Mouse (Mus musculus): Measurements from ENCODE around the gene Tagln. TPM values are rescaled to one million over a fixed set of nuclear protein-coding genes. Genes with fewer than 3 reads are reported as not detected.

Tagln gene
- polyA plus RNA-seq, 1 experiment from 2014 or later: 443 TPM

GRCm38 (mm10) chr9:45929285-45929684 is 6.6 kb downstream of the Tagln start:
- Histone ChIP-seq H3K4me2 (ENCODE audit: low read length) (no peak overlapping the region), H3K9ac (ENCODE audit: low read length) (no peak overlapping the region), H3K4me3 (ENCODE audit: low read depth, low read length) (no peak overlapping the region), H3K27me3 (replicated peaks; ENCODE audit: control insufficient read depth, insufficient read depth, low read length) (no peaks in the 10 kb centered on the region), H3K27ac (ENCODE audit: low read depth) (no peak overlapping the region), H3K9me3 (ENCODE audit: control insufficient read depth, low read length) (no peaks in the 10 kb centered on the region), H3K4me1 (replicated peaks; ENCODE audit: control insufficient read depth, insufficient read depth, low read length) (peaks cover 10% of the 10 kb centered on the region), H3K36me3 (ENCODE audit: control insufficient read depth, insufficient read depth, low read length) (peaks cover 65% of the 10 kb centered on the region)
- 85% methylated on average over 5 of the region's 5 CpGs for WGBS
- ATAC-seq (replicated peaks; ENCODE audit: low FRiP score, low TSS enrichment, low read depth) (no peak), DNase-seq (ENCODE audit: low spot score) (no peak)

- DNase-seq (ENCODE audit: low spot score) (no peak), ATAC-seq (replicated peaks; ENCODE audit: low FRiP score, low TSS enrichment, low read depth) (peak; percentile 60; the same call in 1 of the 2 replicates)
- H3K4me3 ChIP-seq (ENCODE audit: low read depth, low read length): no peak overlapping the region
- peak overlapping the region; percentile 78 for H3K27ac ChIP-seq (ENCODE audit: low read depth)
- no peak overlapping the region for H3K9ac ChIP-seq (ENCODE audit: low read length)
- no peak overlapping the region for H3K4me2 ChIP-seq (ENCODE audit: low read length)
- H3K27me3 ChIP-seq (replicated peaks; ENCODE audit: control insufficient read depth, insufficient read depth, low read length): no peaks in the 10 kb centered on the region
- no peaks in the 10 kb centered on the region for H3K9me3 ChIP-seq (ENCODE audit: control insufficient read depth, low read length)
- 33% methylated on average over 1 of the region's 1 CpGs for WGBS
- H3K4me1 ChIP-seq (replicated peaks; ENCODE audit: control insufficient read depth, insufficient read depth, low read length): no peaks in the 10 kb centered on the region
- H3K36me3 ChIP-seq (ENCODE audit: control insufficient read depth, insufficient read depth, low read length): peaks cover 71% of the 10 kb centered on the region
Measured at GRCm38 (mm10) chr9:45919895-45920294, 16.0 kb downstream of the Tagln start.

- ATAC-seq (replicated peaks; ENCODE audit: low FRiP score, low TSS enrichment, low read depth): no peak
Measured at GRCm38 (mm10) chr9:45917041-45917934, 18.6 kb downstream of the Tagln start.

GRCm38 (mm10) chr9:45915659-45916058 is 20.2 kb downstream of the Tagln start:
- ATAC-seq (replicated peaks; ENCODE audit: low FRiP score, low TSS enrichment, low read depth) (no peak), DNase-seq (ENCODE audit: low spot score) (no peak)
- Histone ChIP-seq H3K36me3 (ENCODE audit: control insufficient read depth, insufficient read depth, low read length) (peaks cover 85% of the 10 kb centered on the region), H3K9me3 (ENCODE audit: control insufficient read depth, low read length) (no peaks in the 10 kb centered on the region), H3K27me3 (replicated peaks; ENCODE audit: control insufficient read depth, insufficient read depth, low read length) (no peaks in the 10 kb centered on the region), H3K9ac (ENCODE audit: low read length) (no peak overlapping the region), H3K4me1 (replicated peaks; ENCODE audit: control insufficient read depth, insufficient read depth, low read length) (no peaks in the 10 kb centered on the region), H3K4me2 (ENCODE audit: low read length) (no peak overlapping the region), H3K27ac (ENCODE audit: low read depth) (no peak overlapping the region), H3K4me3 (ENCODE audit: low read depth, low read length) (no peak overlapping the region)
- WGBS: 87% methylated on average over 2 of the region's 2 CpGs

More at GRCm38 (mm10) chr9:45917041-45917934, 18.6 kb downstream of the Tagln start:
- peak overlapping the region; percentile 18; the same call in 1 of the 2 replicates for H3K27ac ChIP-seq (ENCODE audit: low read depth)
- no peaks in the 10 kb centered on the region for H3K27me3 ChIP-seq (replicated peaks; ENCODE audit: control insufficient read depth, insufficient read depth, low read length)
- H3K4me3 ChIP-seq (ENCODE audit: low read depth, low read length): no peak overlapping the region
- H3K4me2 ChIP-seq (ENCODE audit: low read length): no peak overlapping the region
- DNase-seq (ENCODE audit: low spot score): no peak
- no peak overlapping the region for H3K9ac ChIP-seq (ENCODE audit: low read length)
- no peaks in the 10 kb centered on the region for H3K9me3 ChIP-seq (ENCODE audit: control insufficient read depth, low read length)
- peaks cover 82% of the 10 kb centered on the region for H3K36me3 ChIP-seq (ENCODE audit: control insufficient read depth, insufficient read depth, low read length)
- H3K4me1 ChIP-seq (replicated peaks; ENCODE audit: control insufficient read depth, insufficient read depth, low read length): no peaks in the 10 kb centered on the region
- 84% methylated on average over 5 of the region's 5 CpGs for WGBS

GRCm38 (mm10) chr9:45911673-45912072 is 24.2 kb downstream of the Tagln start:
- H3K9me3 ChIP-seq (ENCODE audit: control insufficient read depth, low read length): no peaks in the 10 kb centered on the region
- H3K27ac ChIP-seq (ENCODE audit: low read depth): no peak overlapping the region
- peaks cover 7% of the 10 kb centered on the region for H3K4me1 ChIP-seq (replicated peaks; ENCODE audit: control insufficient read depth, insufficient read depth, low read length)
- no peak overlapping the region for H3K4me2 ChIP-seq (ENCODE audit: low read length)
- ATAC-seq (replicated peaks; ENCODE audit: low FRiP score, low TSS enrichment, low read depth) (no peak), DNase-seq (ENCODE audit: low spot score) (peak; percentile 69)
- no peak overlapping the region for H3K9ac ChIP-seq (ENCODE audit: low read length)
- WGBS: 65% methylated on average over 1 of the region's 1 CpGs
- no peak overlapping the region for H3K4me3 ChIP-seq (ENCODE audit: low read depth, low read length)
- H3K36me3 ChIP-seq (ENCODE audit: control insufficient read depth, insufficient read depth, low read length): peaks cover 71% of the 10 kb centered on the region
- no peaks in the 10 kb centered on the region for H3K27me3 ChIP-seq (replicated peaks; ENCODE audit: control insufficient read depth, insufficient read depth, low read length)

- H3K36me3 ChIP-seq (ENCODE audit: control insufficient read depth, insufficient read depth, low read length): peaks cover 64% of the 10 kb centered on the region
- 89% methylated on average over 3 of the region's 3 CpGs for WGBS
- no peak for DNase-seq (ENCODE audit: low spot score)
Measured at GRCm38 (mm10) chr9:45910995-45911394, 24.9 kb downstream of the Tagln start.

GRCm38 (mm10) chr9:45907078-45907428 is 28.8 kb downstream of the Tagln start:
- Histone ChIP-seq H3K9me3 (ENCODE audit: control insufficient read depth, low read length) (no peaks in the 10 kb centered on the region), H3K4me3 (ENCODE audit: low read depth, low read length) (peak overlapping the region; percentile 84), H3K27ac (ENCODE audit: low read depth) (peak overlapping the region; percentile 87; the same call in 1 of the 2 replicates), H3K27me3 (replicated peaks; ENCODE audit: control insufficient read depth, insufficient read depth, low read length) (no peaks in the 10 kb centered on the region), H3K4me2 (ENCODE audit: low read length) (peak overlapping the region; percentile 72), H3K4me1 (replicated peaks; ENCODE audit: control insufficient read depth, insufficient read depth, low read length) (peaks cover 15% of the 10 kb centered on the region), H3K36me3 (ENCODE audit: control insufficient read depth, insufficient read depth, low read length) (peaks cover 38% of the 10 kb centered on the region), H3K9ac (ENCODE audit: low read length) (peak overlapping the region; percentile 81)
- ATAC-seq (replicated peaks; ENCODE audit: low FRiP score, low TSS enrichment, low read depth) (peak; percentile 32; the same call in 1 of the 2 replicates), DNase-seq (ENCODE audit: low spot score) (no peak)
- under 1% methylated on average over 19 of the region's 19 CpGs for WGBS

More at GRCm38 (mm10) chr9:45910995-45911394, 24.9 kb downstream of the Tagln start:
- Histone ChIP-seq H3K27ac (ENCODE audit: low read depth) (no peak overlapping the region), H3K9me3 (ENCODE audit: control insufficient read depth, low read length) (no peaks in the 10 kb centered on the region), H3K9ac (ENCODE audit: low read length) (no peak overlapping the region), H3K4me1 (replicated peaks; ENCODE audit: control insufficient read depth, insufficient read depth, low read length) (peaks cover 7% of the 10 kb centered on the region), H3K4me3 (ENCODE audit: low read depth, low read length) (no peak overlapping the region), H3K27me3 (replicated peaks; ENCODE audit: control insufficient read depth, insufficient read depth, low read length) (no peaks in the 10 kb centered on the region), H3K4me2 (ENCODE audit: low read length) (no peak overlapping the region)
- no peak for ATAC-seq (replicated peaks; ENCODE audit: low FRiP score, low TSS enrichment, low read depth)

- DNase-seq (ENCODE audit: low spot score) (peak; percentile 93), ATAC-seq (replicated peaks; ENCODE audit: low FRiP score, low TSS enrichment, low read depth) (peak; percentile 94)
- Histone ChIP-seq H3K27ac (ENCODE audit: low read depth) (peak within 1 kb of the TSS; percentile 87), H3K4me2 (ENCODE audit: low read length) (peak within 1 kb of the TSS; percentile 72), H3K4me3 (ENCODE audit: low read depth, low read length) (peak within 1 kb of the TSS; percentile 84), H3K27me3 (replicated peaks; ENCODE audit: control insufficient read depth, insufficient read depth, low read length) (no peaks in the 10 kb centered on the region), H3K4me1 (replicated peaks; ENCODE audit: control insufficient read depth, insufficient read depth, low read length) (peaks cover 15% of the 10 kb centered on the region), H3K9ac (ENCODE audit: low read length) (peak within 1 kb of the TSS; percentile 81), H3K9me3 (ENCODE audit: control insufficient read depth, low read length) (no peaks in the 10 kb centered on the region), H3K36me3 (ENCODE audit: control insufficient read depth, insufficient read depth, low read length) (peaks cover 40% of the 10 kb centered on the region)
- under 1% methylated on average over 69 of the region's 80 CpGs for WGBS
Measured at GRCm38 (mm10) chr9:45906355-45907077, 29.3 kb downstream of the Tagln start, which contains the start of the genes Pcsk7 and Rnf214. Gene Pcsk7, plus strand, starts transcription at chr9:45906497. Gene Rnf214, minus strand, starts transcription at chr9:45906911.

Measured in intestine, embryonic 14.5 days (tissue).